Mouse (Mus musculus): ENCODE results near the gene Scd4. TPM values are rescaled to one million over a fixed set of nuclear protein-coding genes. Genes with fewer than 3 reads are reported as not detected.
A peak's percentile ranks its signal among the peaks of the same experiment; 100 is the strongest.

Gene Scd4
- polyA plus RNA-seq, 1 experiment from 2014 or later = 0.06 TPM

GRCm38 (mm10) chr19:44387089-44387671 is 54.3 kb downstream of the Scd4 start:
- H3K27me3 ChIP-seq (ENCODE audit: control insufficient read depth, insufficient read depth, low read length) = no peaks in the 10 kb centered on the region
- WGBS = 88% methylated on average over 4 of the region's 4 CpGs
- no peak overlapping the region for H3K4me2 ChIP-seq (replicated peaks; ENCODE audit: low read depth, low read length)
- no peaks in the 10 kb centered on the region for H3K9me3 ChIP-seq (ENCODE audit: control insufficient read depth, low read length)
- H3K9ac ChIP-seq (ENCODE audit: low read depth, low read length) = no peak overlapping the region
- no peak overlapping the region for H3K27ac ChIP-seq (ENCODE audit: low read depth, low read length)
- no peak for DNase-seq (ENCODE audit: low spot score)
- no peaks in the 10 kb centered on the region for H3K4me1 ChIP-seq (replicated peaks; ENCODE audit: control insufficient read depth, insufficient read depth, low read length)
- no peaks in the 10 kb centered on the region for H3K36me3 ChIP-seq (ENCODE audit: control insufficient read depth, insufficient read depth, low read length)
- no peak overlapping the region for H3K4me3 ChIP-seq (ENCODE audit: low read depth, low read length)
- no peak for ATAC-seq (ENCODE audit: low FRiP score)

GRCm38 (mm10) chr19:44387746-44388474 is 55.0 kb downstream of the Scd4 start:
- no peaks in the 10 kb centered on the region for H3K4me1 ChIP-seq (replicated peaks; ENCODE audit: control insufficient read depth, insufficient read depth, low read length)
- peak overlapping the region; percentile 67 for H3K27ac ChIP-seq (ENCODE audit: low read depth, low read length)
- no peaks in the 10 kb centered on the region for H3K36me3 ChIP-seq (ENCODE audit: control insufficient read depth, insufficient read depth, low read length)
- H3K27me3 ChIP-seq (ENCODE audit: control insufficient read depth, insufficient read depth, low read length) = no peaks in the 10 kb centered on the region
- ATAC-seq (ENCODE audit: low FRiP score) (no peak), DNase-seq (ENCODE audit: low spot score) (no peak)
- peak overlapping the region; percentile 39 for H3K4me3 ChIP-seq (ENCODE audit: low read depth, low read length)
- 31% methylated on average over 19 of the region's 19 CpGs for WGBS
- H3K4me2 ChIP-seq (replicated peaks; ENCODE audit: low read depth, low read length) = peak overlapping the region; percentile 57
- H3K9me3 ChIP-seq (ENCODE audit: control insufficient read depth, low read length) = no peaks in the 10 kb centered on the region
- peak overlapping the region; percentile 47 for H3K9ac ChIP-seq (ENCODE audit: low read depth, low read length)

GRCm38 (mm10) chr19:44388475-44389428 is 55.9 kb downstream of the Scd4 start:
- peak overlapping the region; percentile 39 for H3K4me3 ChIP-seq (ENCODE audit: low read depth, low read length)
- H3K9ac ChIP-seq (ENCODE audit: low read depth, low read length) = peak overlapping the region; percentile 47
- no peaks in the 10 kb centered on the region for H3K9me3 ChIP-seq (ENCODE audit: control insufficient read depth, low read length)
- ATAC-seq (ENCODE audit: low FRiP score) = peak; percentile 97
- peak overlapping the region; percentile 57 for H3K4me2 ChIP-seq (replicated peaks; ENCODE audit: low read depth, low read length)
- no peaks in the 10 kb centered on the region for H3K27me3 ChIP-seq (ENCODE audit: control insufficient read depth, insufficient read depth, low read length)
- 5% methylated on average over 41 of the region's 41 CpGs for WGBS
- H3K36me3 ChIP-seq (ENCODE audit: control insufficient read depth, insufficient read depth, low read length) = no peaks in the 10 kb centered on the region
- peak; percentile 93 for DNase-seq (ENCODE audit: low spot score)
- H3K4me1 ChIP-seq (replicated peaks; ENCODE audit: control insufficient read depth, insufficient read depth, low read length) = no peaks in the 10 kb centered on the region
- H3K27ac ChIP-seq (ENCODE audit: low read depth, low read length) = peak overlapping the region; percentile 67

- Histone ChIP-seq H3K27me3 (ENCODE audit: control insufficient read depth, insufficient read depth, low read length) (no peaks in the 10 kb centered on the region), H3K4me1 (replicated peaks; ENCODE audit: control insufficient read depth, insufficient read depth, low read length) (no peaks in the 10 kb centered on the region), H3K27ac (ENCODE audit: low read depth, low read length) (no peak overlapping the region), H3K4me3 (ENCODE audit: low read depth, low read length) (no peak overlapping the region), H3K4me2 (replicated peaks; ENCODE audit: low read depth, low read length) (no peak overlapping the region), H3K36me3 (ENCODE audit: control insufficient read depth, insufficient read depth, low read length) (no peaks in the 10 kb centered on the region), H3K9me3 (ENCODE audit: control insufficient read depth, low read length) (no peaks in the 10 kb centered on the region), H3K9ac (ENCODE audit: low read depth, low read length) (no peak overlapping the region)
- 19% methylated on average over 1 of the region's 1 CpGs for whole genome bisulfite sequencing
- ATAC-seq (ENCODE audit: low FRiP score) = no peak
- peak; percentile 10 for DNase-seq (ENCODE audit: low spot score)
Measured at GRCm38 (mm10) chr19:44389507-44389906, 56.6 kb downstream of the Scd4 start.

DNA sequence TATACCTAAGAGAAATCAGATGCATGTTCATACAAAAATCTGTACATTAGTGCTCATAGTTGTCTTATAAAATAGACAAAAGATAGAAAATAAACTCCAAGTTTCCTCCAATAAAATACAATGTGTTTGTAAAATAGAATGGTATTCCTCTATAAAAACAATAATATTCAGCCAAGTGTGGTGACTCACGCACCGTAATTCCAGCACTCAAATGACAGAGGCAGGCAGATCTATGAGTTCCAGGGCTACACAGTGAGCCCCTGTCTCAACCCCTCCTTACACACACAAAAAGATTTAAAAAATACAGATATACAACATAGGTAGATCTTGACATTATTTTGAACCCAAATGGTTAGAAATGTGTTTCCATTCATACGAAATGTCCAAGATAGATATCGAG is 59.0 kb downstream of the Scd4 start:
- H3K4me3 ChIP-seq (ENCODE audit: low read depth, low read length) = no peak overlapping the region
- DNase-seq (ENCODE audit: low spot score) (no peak), ATAC-seq (ENCODE audit: low FRiP score) (no peak)
- WGBS = 94% methylated on average over 4 of the region's 4 CpGs
- H3K36me3 ChIP-seq (ENCODE audit: control insufficient read depth, insufficient read depth, low read length) = no peaks in the 10 kb centered on the region
- no peaks in the 10 kb centered on the region for H3K27me3 ChIP-seq (ENCODE audit: control insufficient read depth, insufficient read depth, low read length)
- H3K9me3 ChIP-seq (ENCODE audit: control insufficient read depth, low read length) = no peaks in the 10 kb centered on the region
- H3K27ac ChIP-seq (ENCODE audit: low read depth, low read length) = no peak overlapping the region
- H3K4me2 ChIP-seq (replicated peaks; ENCODE audit: low read depth, low read length) = no peak overlapping the region
- H3K4me1 ChIP-seq (replicated peaks; ENCODE audit: control insufficient read depth, insufficient read depth, low read length) = no peaks in the 10 kb centered on the region
- H3K9ac ChIP-seq (ENCODE audit: low read depth, low read length) = no peak overlapping the region

- Histone ChIP-seq H3K27ac (ENCODE audit: low read depth, low read length) (no peak overlapping the region), H3K27me3 (ENCODE audit: control insufficient read depth, insufficient read depth, low read length) (no peaks in the 10 kb centered on the region), H3K4me3 (ENCODE audit: low read depth, low read length) (no peak overlapping the region), H3K4me1 (replicated peaks; ENCODE audit: control insufficient read depth, insufficient read depth, low read length) (no peaks in the 10 kb centered on the region), H3K36me3 (ENCODE audit: control insufficient read depth, insufficient read depth, low read length) (no peaks in the 10 kb centered on the region), H3K9me3 (ENCODE audit: control insufficient read depth, low read length) (no peaks in the 10 kb centered on the region), H3K4me2 (replicated peaks; ENCODE audit: low read depth, low read length) (no peak overlapping the region), H3K9ac (ENCODE audit: low read depth, low read length) (no peak overlapping the region)
- DNase-seq (ENCODE audit: low spot score) (no peak), ATAC-seq (ENCODE audit: low FRiP score) (no peak)
- WGBS = 80% methylated on average over 5 of the region's 5 CpGs
Measured at GRCm38 (mm10) chr19:44392339-44393009, 59.6 kb downstream of the Scd4 start.

DNA sequence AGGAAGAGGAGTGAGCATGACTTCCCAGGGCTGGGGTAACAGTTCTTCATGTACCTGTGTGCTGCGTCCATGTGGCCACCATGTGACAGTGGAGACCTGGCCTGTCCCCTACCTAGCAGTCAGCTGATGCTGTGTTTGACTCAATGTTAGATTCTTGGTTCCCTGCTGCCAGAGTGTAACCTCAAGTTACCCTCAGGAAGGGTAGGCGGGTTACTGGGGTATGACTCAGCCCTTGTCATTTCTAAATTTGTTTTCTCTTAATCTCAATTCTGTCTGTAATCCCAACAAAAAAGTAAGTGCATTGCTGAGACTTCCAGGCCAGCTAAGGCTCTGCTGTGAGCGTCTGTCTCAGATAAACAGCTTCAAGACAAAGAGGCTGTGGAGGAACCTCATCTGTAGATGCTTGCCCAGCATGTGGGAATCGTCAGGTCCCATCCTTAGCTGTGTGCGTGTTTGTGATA is 61.1 kb downstream of the Scd4 start:
- Histone ChIP-seq H3K4me1 (replicated peaks; ENCODE audit: control insufficient read depth, insufficient read depth, low read length) (no peaks in the 10 kb centered on the region), H3K27me3 (ENCODE audit: control insufficient read depth, insufficient read depth, low read length) (no peaks in the 10 kb centered on the region), H3K36me3 (ENCODE audit: control insufficient read depth, insufficient read depth, low read length) (0 out of 2 replicates have a peak, but pooled peaks cover 2% of the 10 kb centered on the region), H3K9me3 (ENCODE audit: control insufficient read depth, low read length) (no peaks in the 10 kb centered on the region), H3K9ac (ENCODE audit: low read depth, low read length) (no peak overlapping the region), H3K27ac (ENCODE audit: low read depth, low read length) (no peak overlapping the region), H3K4me2 (replicated peaks; ENCODE audit: low read depth, low read length) (no peak overlapping the region), H3K4me3 (ENCODE audit: low read depth, low read length) (no peak overlapping the region)
- DNase-seq (ENCODE audit: low spot score) (no peak), ATAC-seq (ENCODE audit: low FRiP score) (no peak)
- 78% methylated on average over 5 of the region's 5 CpGs for WGBS

GRCm38 (mm10) chr19:44394972-44395371 is 62.1 kb downstream of the Scd4 start:
- H3K9me3 ChIP-seq (ENCODE audit: control insufficient read depth, low read length) = no peaks in the 10 kb centered on the region
- DNase-seq (ENCODE audit: low spot score) (no peak), ATAC-seq (ENCODE audit: low FRiP score) (no peak)
- H3K4me1 ChIP-seq (replicated peaks; ENCODE audit: control insufficient read depth, insufficient read depth, low read length) = no peaks in the 10 kb centered on the region
- no peaks in the 10 kb centered on the region for H3K27me3 ChIP-seq (ENCODE audit: control insufficient read depth, insufficient read depth, low read length)
- no peak overlapping the region for H3K9ac ChIP-seq (ENCODE audit: low read depth, low read length)
- no peak overlapping the region for H3K4me3 ChIP-seq (ENCODE audit: low read depth, low read length)
- no peak overlapping the region for H3K27ac ChIP-seq (ENCODE audit: low read depth, low read length)
- 90% methylated on average over 7 of the region's 7 CpGs for WGBS
- no peak overlapping the region for H3K4me2 ChIP-seq (replicated peaks; ENCODE audit: low read depth, low read length)
- H3K36me3 ChIP-seq (ENCODE audit: control insufficient read depth, insufficient read depth, low read length) = 0 out of 2 replicates have a peak, but pooled peaks cover 4% of the 10 kb centered on the region
